Mouse (Mus musculus): ENCODE measurements around the gene Tnfaip3. TPM values are rescaled to one million over a fixed set of nuclear protein-coding genes. Genes with fewer than 3 reads are reported as not detected.
A peak's percentile ranks its signal among the peaks of the same experiment; 100 is the strongest.

Gene Tnfaip3
- polyA plus RNA-seq, 1 experiment from 2014 or later: 3.5 TPM

DNA sequence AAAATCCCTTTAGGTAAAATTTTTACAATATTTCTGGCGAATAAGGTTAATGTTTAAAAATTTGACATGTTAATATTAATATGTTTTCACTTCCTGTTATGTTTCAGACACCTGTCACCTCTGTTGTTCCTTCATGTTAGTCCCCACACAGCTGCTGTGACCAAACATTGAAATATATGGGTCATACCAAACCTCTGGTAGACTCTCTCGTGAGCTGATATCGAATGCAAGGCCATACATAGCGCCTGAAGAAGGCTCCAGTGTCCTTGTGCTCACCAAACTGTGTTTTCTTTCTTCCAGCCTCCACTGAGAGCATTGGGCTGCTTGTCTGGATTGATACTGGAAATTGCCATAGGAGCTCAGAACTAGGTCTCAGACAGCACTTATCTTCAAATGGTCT lies 24.4 kb downstream of the Tnfaip3 start:
- Histone ChIP-seq H3K4me1 (ENCODE audit: control insufficient read depth, insufficient read depth, low read length) (peaks cover 7% of the 10 kb centered on the region; the same call in 1 of the 2 replicates), H3K4me3 (ENCODE audit: low read length) (no peak overlapping the region), H3K4me2 (replicated peaks; ENCODE audit: low read depth, low read length) (no peak overlapping the region), H3K27ac (ENCODE audit: low read depth, low read length) (no peak overlapping the region), H3K27me3 (ENCODE audit: control insufficient read depth, insufficient read depth, low read length) (no peaks in the 10 kb centered on the region), H3K36me3 (ENCODE audit: control insufficient read depth, insufficient read depth, low read length) (no peaks in the 10 kb centered on the region), H3K9ac (ENCODE audit: low read depth, low read length) (no peak overlapping the region), H3K9me3 (ENCODE audit: control insufficient read depth, low read length) (no peaks in the 10 kb centered on the region)
- WGBS: 87% methylated on average over 4 of the region's 4 CpGs
- ATAC-seq (ENCODE audit: low FRiP score, low TSS enrichment): no peak

DNA sequence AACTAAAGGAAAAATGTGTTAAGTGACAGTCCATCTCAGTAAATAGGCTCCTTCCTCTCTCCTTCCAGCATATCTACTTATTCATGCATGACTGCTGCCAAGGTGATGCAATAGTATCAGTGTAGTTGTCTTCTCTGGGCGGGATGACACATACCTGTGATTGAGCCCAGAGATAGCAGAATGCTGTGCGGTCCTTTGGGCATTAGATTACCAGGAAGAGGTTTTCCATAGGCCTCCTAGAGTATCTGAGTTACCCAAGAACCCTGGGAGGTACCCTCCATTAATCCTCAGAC lies 27.6 kb downstream of the Tnfaip3 start:
- H3K4me1 ChIP-seq (ENCODE audit: control insufficient read depth, insufficient read depth, low read length): peaks cover 7% of the 10 kb centered on the region; the same call in 1 of the 2 replicates
- no peaks in the 10 kb centered on the region for H3K36me3 ChIP-seq (ENCODE audit: control insufficient read depth, insufficient read depth, low read length)
- WGBS: 43% methylated on average over 2 of the region's 2 CpGs
- H3K4me2 ChIP-seq (replicated peaks; ENCODE audit: low read depth, low read length): no peak overlapping the region
- ATAC-seq (ENCODE audit: low FRiP score, low TSS enrichment): no peak; the same call in 1 of the 2 replicates
- no peak overlapping the region for H3K9ac ChIP-seq (ENCODE audit: low read depth, low read length)
- no peak overlapping the region for H3K4me3 ChIP-seq (ENCODE audit: low read length)
- no peak overlapping the region for H3K27ac ChIP-seq (ENCODE audit: low read depth, low read length)
- H3K27me3 ChIP-seq (ENCODE audit: control insufficient read depth, insufficient read depth, low read length): no peaks in the 10 kb centered on the region
- H3K9me3 ChIP-seq (ENCODE audit: control insufficient read depth, low read length): no peaks in the 10 kb centered on the region

DNA sequence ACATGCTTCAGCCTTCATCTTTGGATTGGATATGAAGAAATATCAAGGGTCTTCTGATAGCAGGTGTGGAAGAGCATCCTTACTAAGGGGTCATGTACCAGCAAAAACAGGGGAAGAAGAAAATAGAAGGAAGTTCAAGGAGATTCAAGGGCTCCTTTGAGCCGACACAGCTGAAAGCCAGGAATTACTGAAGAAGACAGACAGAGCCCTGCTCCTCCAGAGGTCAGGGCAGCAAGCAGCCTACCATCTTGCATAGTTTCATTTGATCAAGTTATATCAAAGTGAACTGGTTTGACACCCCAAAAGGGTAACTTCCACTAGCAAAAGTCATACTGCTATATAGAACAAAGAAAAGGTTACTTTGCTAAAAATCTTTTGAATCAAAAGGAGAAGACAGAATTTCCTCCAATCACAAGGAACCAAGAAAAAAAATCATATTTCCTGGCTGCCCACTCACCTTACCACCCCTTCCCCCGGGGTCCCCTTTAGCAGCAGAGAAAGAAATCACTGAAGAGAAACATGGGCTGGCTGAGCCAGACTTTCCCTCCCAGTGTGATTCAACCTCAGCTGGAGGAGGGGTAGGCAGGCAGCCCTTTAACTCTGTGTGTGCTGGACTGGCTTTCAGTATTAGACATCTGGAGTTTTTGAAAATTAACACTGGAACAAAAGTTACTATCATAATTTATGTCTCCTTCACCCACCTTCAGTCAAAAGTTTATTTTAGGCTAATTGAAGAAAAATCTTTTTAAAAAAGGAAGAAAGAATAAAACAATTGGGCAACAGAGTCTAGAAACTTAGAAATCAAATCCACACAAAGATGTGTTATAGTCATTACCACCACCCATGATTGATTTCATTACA lies 28.2 kb downstream of the Tnfaip3 start:
- WGBS: 11% methylated on average over 2 of the region's 2 CpGs
- Histone ChIP-seq H3K4me2 (replicated peaks; ENCODE audit: low read depth, low read length) (no peak overlapping the region), H3K9me3 (ENCODE audit: control insufficient read depth, low read length) (no peaks in the 10 kb centered on the region), H3K4me3 (ENCODE audit: low read length) (no peak overlapping the region), H3K27me3 (ENCODE audit: control insufficient read depth, insufficient read depth, low read length) (no peaks in the 10 kb centered on the region), H3K27ac (ENCODE audit: low read depth, low read length) (no peak overlapping the region), H3K4me1 (ENCODE audit: control insufficient read depth, insufficient read depth, low read length) (peaks cover 7% of the 10 kb centered on the region; the same call in 1 of the 2 replicates), H3K9ac (ENCODE audit: low read depth, low read length) (no peak overlapping the region), H3K36me3 (ENCODE audit: control insufficient read depth, insufficient read depth, low read length) (no peaks in the 10 kb centered on the region)
- ATAC-seq (ENCODE audit: low FRiP score, low TSS enrichment): peak; percentile 85; the same call in 1 of the 2 replicates

DNA sequence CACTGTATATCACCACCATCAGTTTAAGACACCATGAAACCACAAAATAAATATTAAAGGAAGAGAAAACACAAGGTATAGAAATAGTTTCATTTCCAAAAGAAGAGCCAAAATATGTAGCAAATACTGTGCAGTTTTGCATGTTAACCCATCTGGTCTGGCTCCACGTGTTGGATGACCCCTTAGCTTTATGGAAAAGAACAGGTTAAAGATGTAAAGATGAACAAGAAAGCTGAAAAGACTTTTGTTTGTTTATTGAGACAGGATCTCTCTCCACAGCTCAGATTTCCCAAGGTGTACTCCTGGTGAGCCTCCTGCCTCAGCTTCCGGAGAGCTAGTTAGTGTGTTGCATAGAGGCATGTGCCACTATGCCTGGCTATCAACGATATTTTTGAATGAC lies 29.9 kb downstream of the Tnfaip3 start:
- Histone ChIP-seq H3K27me3 (ENCODE audit: control insufficient read depth, insufficient read depth, low read length) (no peaks in the 10 kb centered on the region), H3K4me3 (ENCODE audit: low read length) (no peak overlapping the region), H3K4me2 (replicated peaks; ENCODE audit: low read depth, low read length) (no peak overlapping the region), H3K9ac (ENCODE audit: low read depth, low read length) (no peak overlapping the region), H3K27ac (ENCODE audit: low read depth, low read length) (no peak overlapping the region), H3K36me3 (ENCODE audit: control insufficient read depth, insufficient read depth, low read length) (no peaks in the 10 kb centered on the region), H3K9me3 (ENCODE audit: control insufficient read depth, low read length) (no peaks in the 10 kb centered on the region), H3K4me1 (ENCODE audit: control insufficient read depth, insufficient read depth, low read length) (peaks cover 7% of the 10 kb centered on the region; the same call in 1 of the 2 replicates)
- ATAC-seq (ENCODE audit: low FRiP score, low TSS enrichment): no peak
- WGBS: 83% methylated on average over 3 of the region's 3 CpGs

DNA sequence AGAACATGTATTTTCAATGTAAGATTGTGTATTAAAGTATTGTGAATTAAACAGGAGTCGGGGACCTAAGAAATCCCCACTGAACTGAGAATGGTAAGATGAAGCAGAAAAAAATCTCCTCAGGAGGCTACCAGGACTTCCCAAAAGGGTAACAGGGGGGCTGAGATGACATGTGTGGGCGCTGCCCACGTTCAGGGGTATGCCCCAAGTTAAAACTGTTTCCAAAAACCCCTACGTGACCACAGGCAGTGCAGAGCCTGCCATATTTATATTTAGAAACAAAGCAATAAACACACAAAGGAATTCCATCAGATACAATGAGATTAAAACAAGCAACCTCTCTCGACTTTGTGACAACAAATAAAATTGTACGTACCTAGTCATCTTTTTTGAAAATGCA lies 31.9 kb downstream of the Tnfaip3 start:
- Histone ChIP-seq H3K27ac (ENCODE audit: low read depth, low read length) (no peak overlapping the region), H3K4me1 (ENCODE audit: control insufficient read depth, insufficient read depth, low read length) (peaks cover 7% of the 10 kb centered on the region; the same call in 1 of the 2 replicates), H3K4me2 (replicated peaks; ENCODE audit: low read depth, low read length) (no peak overlapping the region), H3K4me3 (ENCODE audit: low read length) (no peak overlapping the region), H3K36me3 (ENCODE audit: control insufficient read depth, insufficient read depth, low read length) (no peaks in the 10 kb centered on the region), H3K27me3 (ENCODE audit: control insufficient read depth, insufficient read depth, low read length) (no peaks in the 10 kb centered on the region), H3K9me3 (ENCODE audit: control insufficient read depth, low read length) (no peaks in the 10 kb centered on the region), H3K9ac (ENCODE audit: low read depth, low read length) (no peak overlapping the region)
- ATAC-seq (ENCODE audit: low FRiP score, low TSS enrichment): no peak
- 81% methylated on average over 6 of the region's 6 CpGs for WGBS

DNA sequence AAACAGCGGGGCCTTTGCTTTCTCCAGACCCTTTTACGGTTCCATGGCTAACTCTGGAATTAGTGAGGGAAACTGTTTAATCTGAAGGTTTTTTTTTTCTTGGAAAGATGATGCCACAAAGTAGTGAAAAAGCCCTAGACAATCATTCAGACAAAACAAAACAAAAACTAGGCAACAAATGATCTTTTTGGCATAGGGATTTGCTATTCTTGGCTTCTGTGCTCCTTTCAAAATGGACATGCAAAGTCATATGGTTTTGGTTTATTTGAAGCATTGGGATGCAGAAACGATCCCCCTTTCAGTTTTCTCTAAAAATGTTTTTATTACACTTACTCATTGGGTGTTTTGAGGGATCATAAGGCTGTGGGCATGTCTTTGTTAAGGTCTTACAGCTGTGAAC lies 41.0 kb downstream of the Tnfaip3 start:
- H3K4me1 ChIP-seq (ENCODE audit: control insufficient read depth, insufficient read depth, low read length): no peaks in the 10 kb centered on the region
- no peak overlapping the region for H3K4me2 ChIP-seq (replicated peaks; ENCODE audit: low read depth, low read length)
- H3K27me3 ChIP-seq (ENCODE audit: control insufficient read depth, insufficient read depth, low read length): no peaks in the 10 kb centered on the region
- H3K9me3 ChIP-seq (ENCODE audit: control insufficient read depth, low read length): no peaks in the 10 kb centered on the region
- H3K4me3 ChIP-seq (ENCODE audit: low read length): no peak overlapping the region
- no peak for ATAC-seq (ENCODE audit: low FRiP score, low TSS enrichment)
- H3K36me3 ChIP-seq (ENCODE audit: control insufficient read depth, insufficient read depth, low read length): no peaks in the 10 kb centered on the region
- no peak overlapping the region for H3K27ac ChIP-seq (ENCODE audit: low read depth, low read length)
- no peak overlapping the region for H3K9ac ChIP-seq (ENCODE audit: low read depth, low read length)
- WGBS: 79% methylated on average over 3 of the region's 3 CpGs

DNA sequence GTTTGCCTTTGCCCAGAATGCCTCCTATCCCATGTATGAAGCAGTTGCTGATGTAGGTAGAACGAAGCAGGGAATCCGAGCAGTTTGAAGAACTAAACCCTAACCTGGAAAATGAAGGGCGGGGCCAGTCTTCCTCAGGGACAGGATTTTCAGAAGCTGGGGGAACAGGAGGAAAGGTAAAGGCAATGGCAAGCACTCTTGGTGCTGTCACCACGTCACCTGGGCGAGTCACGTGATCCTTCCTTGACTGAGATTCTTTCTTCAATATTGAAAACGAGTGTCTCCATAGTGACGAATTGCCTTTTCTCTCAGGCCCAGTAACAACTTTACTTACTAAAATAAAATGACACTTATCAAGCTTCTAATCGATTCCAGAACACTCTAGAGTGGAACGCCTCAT lies 48.6 kb downstream of the Tnfaip3 start:
- no peaks in the 10 kb centered on the region for H3K9me3 ChIP-seq (ENCODE audit: control insufficient read depth, low read length)
- H3K4me2 ChIP-seq (replicated peaks; ENCODE audit: low read depth, low read length): no peak overlapping the region
- WGBS: 89% methylated on average over 10 of the region's 10 CpGs
- no peak overlapping the region for H3K4me3 ChIP-seq (ENCODE audit: low read length)
- ATAC-seq (ENCODE audit: low FRiP score, low TSS enrichment): no peak
- H3K27ac ChIP-seq (ENCODE audit: low read depth, low read length): no peak overlapping the region
- H3K27me3 ChIP-seq (ENCODE audit: control insufficient read depth, insufficient read depth, low read length): no peaks in the 10 kb centered on the region
- H3K36me3 ChIP-seq (ENCODE audit: control insufficient read depth, insufficient read depth, low read length): no peaks in the 10 kb centered on the region
- no peaks in the 10 kb centered on the region for H3K4me1 ChIP-seq (ENCODE audit: control insufficient read depth, insufficient read depth, low read length)
- no peak overlapping the region for H3K9ac ChIP-seq (ENCODE audit: low read depth, low read length)

DNA sequence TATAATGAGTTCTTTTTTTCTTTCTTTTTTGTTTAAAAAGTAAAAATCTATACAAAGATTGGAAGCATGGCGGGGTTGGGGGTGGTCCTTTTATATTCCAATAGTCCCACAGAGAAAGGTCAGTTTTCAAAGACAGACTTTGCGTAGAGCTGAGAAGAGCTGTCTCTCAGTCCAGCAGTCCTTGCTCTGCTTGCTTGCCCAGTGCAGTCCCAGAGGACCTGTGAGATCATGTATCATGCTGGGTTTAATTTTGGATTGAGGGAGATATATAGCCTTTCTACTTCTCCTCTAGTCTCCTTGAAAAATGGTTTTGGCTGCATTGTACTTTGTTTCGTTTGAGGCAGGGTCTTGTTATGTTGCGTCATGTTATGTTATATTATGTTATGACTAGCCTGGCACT lies 49.9 kb downstream of the Tnfaip3 start:
- Histone ChIP-seq H3K9ac (ENCODE audit: low read depth, low read length) (no peak overlapping the region), H3K9me3 (ENCODE audit: control insufficient read depth, low read length) (no peaks in the 10 kb centered on the region), H3K4me2 (replicated peaks; ENCODE audit: low read depth, low read length) (no peak overlapping the region), H3K4me3 (ENCODE audit: low read length) (no peak overlapping the region), H3K4me1 (ENCODE audit: control insufficient read depth, insufficient read depth, low read length) (no peaks in the 10 kb centered on the region), H3K36me3 (ENCODE audit: control insufficient read depth, insufficient read depth, low read length) (no peaks in the 10 kb centered on the region), H3K27me3 (ENCODE audit: control insufficient read depth, insufficient read depth, low read length) (no peaks in the 10 kb centered on the region), H3K27ac (ENCODE audit: low read depth, low read length) (no peak overlapping the region)
- 55% methylated on average over 4 of the region's 4 CpGs for WGBS
- no peak for ATAC-seq (ENCODE audit: low FRiP score, low TSS enrichment)

DNA sequence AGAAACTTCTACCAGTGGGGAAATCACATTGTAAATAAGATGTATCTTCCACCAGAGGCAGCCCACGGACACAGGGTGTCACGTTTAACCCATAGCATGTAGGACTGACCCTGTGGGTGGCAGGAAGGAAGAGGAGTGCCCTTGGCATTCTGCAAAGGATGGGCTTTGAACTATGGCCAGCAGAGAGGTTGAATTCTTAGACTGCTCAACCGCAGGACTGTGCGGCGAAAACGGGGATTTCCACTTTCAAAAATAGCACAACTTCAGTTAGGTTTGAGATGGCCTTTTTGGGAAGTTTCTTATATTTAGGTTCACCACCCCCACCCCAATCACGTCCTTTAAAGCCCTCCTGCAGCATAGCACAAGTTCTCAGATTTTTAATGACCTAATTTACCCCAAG lies 50.6 kb downstream of the Tnfaip3 start:
- ATAC-seq (ENCODE audit: low FRiP score, low TSS enrichment): no peak
- Histone ChIP-seq H3K4me3 (ENCODE audit: low read length) (no peak overlapping the region), H3K27ac (ENCODE audit: low read depth, low read length) (no peak overlapping the region), H3K9me3 (ENCODE audit: control insufficient read depth, low read length) (no peaks in the 10 kb centered on the region), H3K9ac (ENCODE audit: low read depth, low read length) (no peak overlapping the region), H3K4me2 (replicated peaks; ENCODE audit: low read depth, low read length) (no peak overlapping the region), H3K36me3 (ENCODE audit: control insufficient read depth, insufficient read depth, low read length) (no peaks in the 10 kb centered on the region), H3K4me1 (ENCODE audit: control insufficient read depth, insufficient read depth, low read length) (no peaks in the 10 kb centered on the region), H3K27me3 (ENCODE audit: control insufficient read depth, insufficient read depth, low read length) (no peaks in the 10 kb centered on the region)
- 57% methylated on average over 7 of the region's 7 CpGs for WGBS
